Mouse (Mus musculus): ENCODE measurements around the gene Pphln1. TPM values are rescaled to one million over a fixed set of nuclear protein-coding genes. Genes with fewer than 3 reads are reported as not detected.

Gene Pphln1
- polyA plus RNA-seq, 1 experiment = 2.3 TPM

DNA sequence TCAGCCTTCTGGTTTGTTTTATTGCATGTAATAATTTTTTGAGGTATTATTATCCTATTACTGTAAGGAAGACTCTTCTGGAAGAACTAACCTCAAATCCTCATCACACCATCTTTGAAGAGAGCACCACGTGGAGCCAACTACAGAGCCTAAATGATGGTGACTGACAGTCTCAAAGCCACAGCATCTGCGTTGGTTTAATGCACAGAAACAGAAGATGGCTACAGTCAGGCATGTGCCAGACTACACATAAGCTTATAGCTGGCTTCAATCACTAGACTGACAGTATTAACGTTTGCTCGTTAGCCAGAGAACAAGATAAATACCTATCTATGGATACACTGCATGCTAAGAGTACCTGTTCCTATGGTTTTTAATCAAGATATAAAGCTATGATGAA, 138.0 kb downstream of the Pphln1 start:
- Histone ChIP-seq H3K4me1 (ENCODE audit: control insufficient read depth, insufficient read depth, insufficient read length, low read length) (no peaks in the 10 kb centered on the region; the same call in 1 of the 2 replicates), H3K36me3 (ENCODE audit: control insufficient read depth, insufficient read depth, low read length) (no peaks in the 10 kb centered on the region), H3K27me3 (ENCODE audit: control insufficient read depth, insufficient read depth, low read length) (no peaks in the 10 kb centered on the region), H3K4me3 (ENCODE audit: low read depth, low read length) (no peak overlapping the region), H3K27ac (ENCODE audit: insufficient read depth, low read depth, low read length) (no peak overlapping the region)
- 83% methylated on average over 4 of the region's 4 CpGs for WGBS
- TF ChIP-seq POLR2A (IDR thresholded peaks at IDR 0.05; ENCODE audit: low read depth, low read length) (no peak), CTCF (IDR thresholded peaks at IDR 0.05; ENCODE audit: extremely low read depth, insufficient read length, insufficient replicate concordance, low read depth, low read length) (no peak)

DNA sequence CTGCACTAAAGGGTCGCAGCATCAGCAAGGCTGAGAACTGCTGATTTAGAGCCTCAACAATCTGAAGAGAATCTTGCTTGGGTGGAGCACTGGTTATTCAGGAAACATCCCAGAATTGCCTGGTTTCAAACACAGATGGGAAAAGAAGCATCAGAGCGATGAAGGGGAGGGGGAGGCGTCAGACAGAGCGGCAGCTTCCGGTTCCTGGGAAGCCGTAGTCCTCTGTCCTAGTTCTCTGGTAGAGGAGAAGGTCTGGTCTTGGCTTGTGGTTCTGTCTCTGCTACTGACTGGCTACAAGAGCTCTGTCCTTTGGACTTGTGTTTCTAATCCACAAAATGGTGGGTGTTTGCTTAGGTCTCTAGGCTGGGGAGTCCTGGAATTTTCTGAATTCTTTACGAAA, 139.6 kb downstream of the Pphln1 start:
- no peaks in the 10 kb centered on the region for H3K36me3 ChIP-seq (ENCODE audit: control insufficient read depth, insufficient read depth, low read length)
- TF ChIP-seq CTCF (IDR thresholded peaks at IDR 0.05; ENCODE audit: extremely low read depth, insufficient read length, insufficient replicate concordance, low read depth, low read length) = no peak
- no peak for TF ChIP-seq POLR2A (IDR thresholded peaks at IDR 0.05; ENCODE audit: low read depth, low read length)
- H3K4me3 ChIP-seq (ENCODE audit: low read depth, low read length) = no peak overlapping the region
- WGBS = 87% methylated on average over 7 of the region's 7 CpGs
- H3K4me1 ChIP-seq (ENCODE audit: control insufficient read depth, insufficient read depth, insufficient read length, low read length) = no peaks in the 10 kb centered on the region; the same call in 1 of the 2 replicates
- H3K27me3 ChIP-seq (ENCODE audit: control insufficient read depth, insufficient read depth, low read length) = no peaks in the 10 kb centered on the region
- H3K27ac ChIP-seq (ENCODE audit: insufficient read depth, low read depth, low read length) = no peak overlapping the region

DNA sequence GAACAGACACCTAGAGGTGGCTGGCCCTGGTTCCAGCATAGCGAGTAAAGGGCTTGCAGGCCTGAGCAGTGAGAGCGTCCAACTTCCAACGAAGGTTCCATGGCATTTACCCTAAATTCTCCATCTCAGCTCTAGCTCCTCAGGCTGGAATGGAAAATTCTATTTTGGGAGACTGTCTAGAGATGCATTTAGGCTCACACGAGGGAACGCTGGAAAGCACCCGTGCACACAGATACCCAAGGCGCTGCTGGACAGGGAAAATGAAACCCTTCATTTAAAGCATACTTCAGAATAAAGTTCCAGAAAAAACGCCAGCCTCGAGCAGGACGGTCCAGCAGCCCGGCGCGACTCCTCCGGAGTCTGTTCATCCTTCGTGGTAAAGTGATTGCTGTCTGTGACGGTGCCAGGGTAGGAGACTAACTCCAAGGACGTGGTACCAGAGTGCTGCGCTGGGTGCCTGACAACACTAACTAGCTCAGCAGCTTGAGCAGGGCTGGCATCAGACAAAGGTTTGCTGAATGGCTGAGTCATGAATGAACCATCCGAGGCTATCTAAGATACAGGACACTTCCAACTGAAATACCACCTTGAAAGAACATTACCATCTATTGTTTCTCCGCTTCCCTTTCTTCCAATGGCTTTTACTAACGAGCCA, 140.5 kb downstream of the Pphln1 start:
- no peak for TF ChIP-seq CTCF (IDR thresholded peaks at IDR 0.05; ENCODE audit: extremely low read depth, insufficient read length, insufficient replicate concordance, low read depth, low read length)
- no peak for TF ChIP-seq POLR2A (IDR thresholded peaks at IDR 0.05; ENCODE audit: low read depth, low read length)
- Histone ChIP-seq H3K36me3 (ENCODE audit: control insufficient read depth, insufficient read depth, low read length) (no peaks in the 10 kb centered on the region), H3K27ac (ENCODE audit: insufficient read depth, low read depth, low read length) (no peak overlapping the region), H3K27me3 (ENCODE audit: control insufficient read depth, insufficient read depth, low read length) (no peaks in the 10 kb centered on the region), H3K4me1 (ENCODE audit: control insufficient read depth, insufficient read depth, insufficient read length, low read length) (no peaks in the 10 kb centered on the region; the same call in 1 of the 2 replicates), H3K4me3 (ENCODE audit: low read depth, low read length) (no peak overlapping the region)
- 84% methylated on average over 21 of the region's 21 CpGs for WGBS

DNA sequence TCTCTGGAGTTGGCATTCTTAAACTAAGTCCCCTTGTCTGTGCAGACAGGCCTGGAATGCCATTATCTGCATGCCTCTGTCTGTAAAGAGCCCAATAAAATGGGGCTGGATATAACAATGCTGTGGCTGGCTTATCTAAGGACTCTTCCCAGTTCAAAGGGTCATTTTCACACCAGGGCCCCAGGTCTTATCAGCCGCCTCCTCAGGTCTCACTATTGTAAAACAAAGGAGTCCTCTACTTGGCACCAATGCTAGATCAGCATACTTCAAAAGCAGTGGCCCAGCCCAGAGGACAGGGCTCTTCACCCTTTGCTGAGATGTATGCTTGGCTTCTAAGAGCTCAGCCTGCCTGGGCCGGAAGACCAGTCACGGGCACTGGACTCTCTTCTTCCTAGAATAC, 141.3 kb downstream of the Pphln1 start:
- Histone ChIP-seq H3K36me3 (ENCODE audit: control insufficient read depth, insufficient read depth, low read length) (no peaks in the 10 kb centered on the region), H3K4me3 (ENCODE audit: low read depth, low read length) (no peak overlapping the region), H3K27me3 (ENCODE audit: control insufficient read depth, insufficient read depth, low read length) (no peaks in the 10 kb centered on the region), H3K27ac (ENCODE audit: insufficient read depth, low read depth, low read length) (no peak overlapping the region), H3K4me1 (ENCODE audit: control insufficient read depth, insufficient read depth, insufficient read length, low read length) (no peaks in the 10 kb centered on the region; the same call in 1 of the 2 replicates)
- 43% methylated on average over 3 of the region's 3 CpGs for WGBS
- TF ChIP-seq CTCF (IDR thresholded peaks at IDR 0.05; ENCODE audit: extremely low read depth, insufficient read length, insufficient replicate concordance, low read depth, low read length) = no peak
- TF ChIP-seq POLR2A (IDR thresholded peaks at IDR 0.05; ENCODE audit: low read depth, low read length) = no peak

Other genes with a start within 250 kb of the Pphln1 start
- gene Gxylt1, start 123.2 kb upstream of the Pphln1 start, polyA plus RNA-seq (2012; rRNA removed) = 0.41 and 0.96 TPM in 2 replicates
- 8.8 and 9.7 TPM in 2 replicates for gene Yaf2, start 61.4 kb upstream of the Pphln1 start, polyA plus RNA-seq (2012; rRNA removed)
- gene Zcrb1, start within 50 bp of the Pphln1 start, polyA plus RNA-seq (2012; rRNA removed) = 4.7 and 14.2 TPM in 2 replicates
- gene Prickle1, start 197.5 kb downstream of the Pphln1 start, polyA plus RNA-seq (2012; rRNA removed) = 1.7 and 1.9 TPM in 2 replicates

All from small intestine, adult 2 months (tissue).